Mouse (Mus musculus) macrophage (primary cell): ENCODE data around the gene Man2a1. TPM values are rescaled to one million over a fixed set of nuclear protein-coding genes. Genes with fewer than 3 reads are reported as not detected.

Source experiments
- H3K27ac ChIP-seq: fragments of 350-480 bp; formaldehyde crosslinking; 2 replicates; pipeline ENCODE4 v1.9.0; 2021
- H3K36me3 ChIP-seq: fragments of 350-480 bp; formaldehyde crosslinking; 2 replicates; pipeline ENCODE4 v1.9.0; 2021; ENCODE audit errors: inconsistent target
- H3K4me3 ChIP-seq: fragments of 350-480 bp; formaldehyde crosslinking; 2 replicates; pipeline ENCODE4 v1.9.0; 2021; ENCODE audit errors: inconsistent target
- H3K79me2 ChIP-seq: fragments of 350-480 bp; formaldehyde crosslinking; 2 replicates; pipeline ENCODE4 v1.9.0; 2021; ENCODE audit errors: inconsistent target
- WGBS: methylation state at CpG from one replicate; pipeline ENCODE4 v1.1.7; 2026; ENCODE audit warnings: inconsistent platforms; ENCODE audit not compliant: missing documents; 5-methylcytosine and 5-hydroxymethylcytosine counted together
- polyA plus RNA-seq: library from polyadenylated mRNA; stranded (reverse); fragments of 250-400 nt; gene quantifications from 3 replicates; pipeline ENCODE4 v1.2.4, GENCODE M21; 2018; ENCODE audit warnings: inconsistent platforms

Man2a1 gene
- polyA plus RNA-seq, 1 experiment from 2014 or later, result 83.0 TPM

- H3K4me3 ChIP-seq, result no peak overlapping the region
- 95% methylated on average over 1 of the region's 1 CpGs for whole genome bisulfite sequencing
- no peak overlapping the region for H3K27ac ChIP-seq
- no peaks in the 10 kb centered on the region for H3K36me3 ChIP-seq
- H3K79me2 ChIP-seq, result no peaks in the 10 kb centered on the region
Measured at GRCm38 (mm10) chr17:64785961-64786360, 185.4 kb downstream of the Man2a1 start.

GRCm38 (mm10) chr17:64788301-64788700 lies 187.8 kb downstream of the Man2a1 start:
- no peak overlapping the region for H3K4me3 ChIP-seq
- H3K79me2 ChIP-seq, result no peaks in the 10 kb centered on the region
- no peaks in the 10 kb centered on the region for H3K36me3 ChIP-seq
- 96% methylated on average over 13 of the region's 13 CpGs for WGBS
- H3K27ac ChIP-seq, result no peak overlapping the region

DNA sequence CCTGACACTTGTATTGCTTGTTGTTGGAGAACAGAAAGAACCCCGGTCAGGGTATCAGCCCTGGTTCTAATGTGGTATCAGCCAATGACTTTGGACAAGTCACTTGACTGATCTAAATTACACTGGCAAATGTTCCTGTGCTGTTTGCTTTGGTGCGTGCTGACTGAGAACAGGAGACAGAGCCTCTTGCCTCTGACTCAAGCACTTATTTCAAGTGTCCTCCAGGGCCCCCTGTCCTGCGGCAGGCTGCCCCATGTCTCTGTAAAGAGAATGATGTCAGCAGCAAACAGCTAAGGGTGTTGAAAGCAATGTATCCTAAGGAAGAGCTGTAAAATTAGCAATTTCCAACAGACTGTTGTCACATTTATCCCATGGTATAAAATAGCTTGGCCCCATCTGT lies 188.6 kb downstream of the Man2a1 start:
- Histone ChIP-seq H3K4me3 (no peak overlapping the region), H3K27ac (no peak overlapping the region), H3K36me3 (no peaks in the 10 kb centered on the region), H3K79me2 (no peaks in the 10 kb centered on the region)
- 84% methylated on average over 3 of the region's 3 CpGs for WGBS

DNA sequence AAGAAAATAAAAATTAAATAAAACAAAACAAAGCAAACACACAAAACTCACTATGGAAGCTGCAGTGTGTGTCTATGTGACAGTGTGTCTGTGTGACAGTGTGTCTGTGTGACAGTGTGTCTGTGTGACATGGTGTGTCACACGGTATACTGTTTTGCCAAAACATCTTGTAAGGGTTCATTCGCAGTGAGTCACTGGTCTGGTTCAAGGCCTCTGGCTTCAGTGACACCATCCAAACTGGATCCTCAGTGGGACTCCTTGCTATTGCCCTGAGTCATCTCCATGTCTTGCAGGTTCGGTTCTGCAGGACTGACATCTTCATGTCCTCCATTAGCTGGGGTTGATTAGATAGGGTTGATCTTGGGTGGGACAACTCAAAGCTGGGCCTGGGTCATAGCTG lies 191.5 kb downstream of the Man2a1 start:
- no peaks in the 10 kb centered on the region for H3K79me2 ChIP-seq
- no peak overlapping the region for H3K27ac ChIP-seq
- WGBS, result 94% methylated on average over 3 of the region's 3 CpGs

DNA sequence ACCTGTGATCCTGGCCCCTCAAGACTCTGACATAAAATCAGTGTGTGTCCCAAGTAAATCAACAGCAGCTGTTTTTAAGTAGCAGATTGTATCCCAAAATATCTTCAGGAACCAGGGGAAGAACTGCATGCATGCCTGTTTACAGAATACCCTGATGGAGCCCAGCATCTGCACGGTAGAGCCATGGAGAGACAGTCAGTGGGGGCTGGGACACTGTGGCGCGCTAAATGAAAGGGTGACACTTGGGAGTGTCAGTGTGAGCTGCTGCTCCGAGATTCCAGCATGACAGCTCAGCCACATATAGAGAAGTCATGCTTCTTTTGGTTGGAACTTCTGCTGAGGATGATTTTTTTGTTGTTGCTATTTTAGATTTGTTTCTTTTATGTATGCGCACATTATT lies 192.1 kb downstream of the Man2a1 start:
- H3K4me3 ChIP-seq, result no peak overlapping the region
- 82% methylated on average over 5 of the region's 5 CpGs for WGBS
- no peaks in the 10 kb centered on the region for H3K36me3 ChIP-seq
- H3K27ac ChIP-seq, result no peak overlapping the region
- H3K79me2 ChIP-seq, result no peaks in the 10 kb centered on the region

More for the DNA sequence above, 191.5 kb downstream of the Man2a1 start:
- Histone ChIP-seq H3K36me3 (no peaks in the 10 kb centered on the region), H3K4me3 (no peak overlapping the region)

- 81% methylated on average over 11 of the region's 11 CpGs for WGBS
- no peak overlapping the region for H3K27ac ChIP-seq
- H3K79me2 ChIP-seq, result no peaks in the 10 kb centered on the region
- H3K36me3 ChIP-seq, result no peaks in the 10 kb centered on the region
- H3K4me3 ChIP-seq, result no peak overlapping the region
Measured at GRCm38 (mm10) chr17:64802168-64802955, 201.8 kb downstream of the Man2a1 start.

DNA sequence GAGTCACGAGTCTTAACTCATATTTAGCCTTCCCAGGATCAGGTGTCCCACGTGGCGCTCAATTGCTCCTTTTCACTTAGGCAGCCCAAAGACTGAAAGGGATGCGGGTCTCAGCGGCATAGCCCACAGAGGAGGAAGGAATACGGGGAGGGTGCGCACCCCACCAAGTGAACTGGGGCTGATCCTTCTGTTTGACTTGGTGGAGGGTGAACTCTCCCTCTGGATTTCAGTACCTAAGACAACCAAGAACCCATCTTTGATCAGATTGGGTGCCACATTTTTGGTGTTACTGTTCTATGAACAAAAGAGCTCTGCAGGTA lies 202.4 kb downstream of the Man2a1 start:
- Histone ChIP-seq H3K36me3 (no peaks in the 10 kb centered on the region), H3K27ac (no peak overlapping the region), H3K79me2 (no peaks in the 10 kb centered on the region), H3K4me3 (no peak overlapping the region)
- WGBS, result 84% methylated on average over 7 of the region's 7 CpGs

Other genes starting within 250 kb of the Man2a1 start
- gene 4930583I09Rik, start 235.3 kb downstream of the Man2a1 start, polyA plus RNA-seq, result not detected in 3 replicates